Mouse (Mus musculus) small intestine, adult 2 months (tissue): ENCODE measurements around the gene Comt.

Experiments used
- CTCF ChIP-seq: fragments of 200-500 bp; IDR thresholded peaks from 2 replicates; pipeline ENCODE4 v1.5.1; 2012; ENCODE audit warnings: low read depth, mild to moderate bottlenecking, control low read depth, inconsistent platforms, low read length, moderate library complexity, mixed read lengths; ENCODE audit not compliant: insufficient replicate concordance, insufficient read length; ENCODE audit errors: extremely low read depth
- POLR2A ChIP-seq: fragments of 200-500 bp; IDR thresholded peaks from 2 replicates; pipeline ENCODE4 v1.6.1; 2012; ENCODE audit warnings: low read depth, mild to moderate bottlenecking, control low read depth, inconsistent platforms, low read length, moderate library complexity

DNA sequence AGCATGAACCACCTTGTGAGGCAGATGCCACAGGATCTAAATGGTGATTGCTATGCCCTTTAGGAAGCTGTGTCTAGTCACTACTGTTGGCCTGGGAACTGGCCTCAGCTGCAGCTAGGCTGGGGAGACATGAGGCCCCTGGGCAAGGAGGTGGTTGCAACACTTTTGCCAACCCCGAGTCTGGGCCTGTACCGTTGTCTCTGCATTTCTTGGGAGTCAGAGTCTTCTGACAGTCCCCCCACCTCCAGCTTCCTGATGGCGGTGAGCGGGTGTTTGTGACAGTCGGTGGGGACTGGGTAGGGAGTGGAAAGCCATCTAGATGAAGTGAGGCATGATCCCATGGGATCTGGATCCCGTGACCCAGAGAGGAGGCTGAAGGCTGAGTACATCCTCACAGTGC is 28.8 kb upstream of the Comt start:
- TF ChIP-seq POLR2A, result no peak
- no peak for TF ChIP-seq CTCF
